Mouse (Mus musculus) brain, embryonic 14.5 days (tissue): ENCODE data around the gene Zfp169. TPM values are rescaled to one million over a fixed set of nuclear protein-coding genes. Genes with fewer than 3 reads are reported as not detected.
A peak's percentile ranks its signal among the peaks of the same experiment; 100 is the strongest.

Source experiments
- DNase-seq: peaks from one replicate; pipeline ENCODE4 v3.0.0-alpha.2; 2011; ENCODE audit warnings: low read depth
- CTCF ChIP-seq: fragments of 200-500 bp; IDR thresholded peaks from 2 replicates; pipeline ENCODE4 v1.5.1; 2012; ENCODE audit warnings: inconsistent platforms, mild to moderate bottlenecking, moderate library complexity, borderline replicate concordance; ENCODE audit not compliant: insufficient read depth, insufficient read length; ENCODE audit errors: extremely low read depth
- POLR2A ChIP-seq: fragments of 200-500 bp; IDR thresholded peaks from 2 replicates; pipeline ENCODE4 v1.6.1; 2012; ENCODE audit warnings: mild to moderate bottlenecking, inconsistent platforms, borderline replicate concordance; ENCODE audit not compliant: poor library complexity, insufficient read depth, insufficient read length, severe bottlenecking; ENCODE audit errors: extremely low read depth
- polyA plus RNA-seq: library from polyadenylated mRNA; depleted of rRNA; stranded (reverse); fragments of >200 nt; gene quantifications from 2 replicates; pipeline ENCODE4 v1.2.3, GENCODE M21; 2012

The Zfp169 gene
- polyA plus RNA-seq, 1 experiment = 13.1 TPM

- no peak for TF ChIP-seq POLR2A
- TF ChIP-seq CTCF = no peak
These were observed 31.1 kb upstream of the Zfp169 start for GRCm38 (mm10) chr13:48544391-48544790.

DNA sequence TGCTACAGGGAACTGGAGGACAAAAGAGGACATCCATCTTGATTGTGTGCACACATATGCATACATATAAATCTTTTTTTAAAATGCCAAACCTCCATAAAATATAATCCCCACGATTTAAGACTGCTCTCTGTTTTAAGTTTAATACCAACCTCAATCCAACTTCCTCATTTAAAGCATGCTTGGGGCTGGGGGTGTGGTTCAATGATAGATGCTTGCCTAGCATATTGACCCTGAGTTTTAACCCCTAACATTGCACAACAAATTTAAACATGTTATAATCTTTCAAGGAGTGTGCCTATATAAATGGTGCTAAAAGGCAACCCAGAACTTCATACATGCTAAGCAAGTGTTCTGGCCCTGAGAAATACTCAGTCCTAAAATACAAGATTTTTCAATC, 27.2 kb upstream of the Zfp169 start:
- no peak for TF ChIP-seq CTCF
- no peak for TF ChIP-seq POLR2A
- no peak for DNase-seq

More at GRCm38 (mm10) chr13:48544391-48544790, 31.1 kb upstream of the Zfp169 start:
- DNase-seq = no peak

GRCm38 (mm10) chr13:48533441-48533840, 20.2 kb upstream of the Zfp169 start:
- no peak for DNase-seq
- TF ChIP-seq CTCF = no peak
- TF ChIP-seq POLR2A = no peak

DNA sequence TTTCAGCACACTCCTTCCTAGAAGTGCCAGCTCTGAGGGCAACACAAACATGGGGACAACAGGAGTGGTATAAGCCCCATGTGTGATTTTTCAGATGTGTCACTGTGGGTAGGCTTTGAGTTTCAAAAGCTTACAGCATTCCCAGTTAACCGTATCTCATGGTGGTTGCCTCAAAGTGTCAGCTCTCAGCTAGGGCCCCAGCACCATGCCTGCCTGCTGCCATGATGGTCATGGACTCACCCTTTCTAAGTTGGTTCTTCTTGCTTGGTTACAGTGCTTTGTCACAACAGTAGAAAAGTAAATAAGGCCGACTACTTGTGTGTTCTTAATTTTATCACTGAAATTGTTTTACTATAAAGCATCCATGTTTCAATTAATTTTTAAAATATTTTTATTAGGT, 18.2 kb upstream of the Zfp169 start:
- no peak for TF ChIP-seq POLR2A
- no peak for TF ChIP-seq CTCF
- DNase-seq = no peak

DNA sequence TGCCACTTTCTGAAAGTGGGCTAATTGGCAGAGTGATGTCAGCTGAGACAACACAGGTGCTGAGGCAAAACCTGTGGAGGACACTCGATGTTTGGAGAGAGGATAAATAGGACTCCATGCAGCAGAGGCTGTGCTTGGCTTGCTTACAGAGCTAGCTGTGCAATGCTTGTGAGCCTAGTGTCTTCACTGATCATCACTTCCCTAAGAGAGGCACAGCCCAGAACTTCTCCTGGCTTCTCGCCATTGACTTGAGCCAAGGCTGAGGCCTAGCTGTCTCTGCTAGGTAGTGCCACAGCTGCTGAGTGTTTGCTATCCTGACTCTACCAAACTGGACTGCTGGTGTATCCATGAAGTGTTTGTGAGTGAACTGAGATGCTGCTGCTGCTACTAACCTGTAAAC, 17.4 kb upstream of the Zfp169 start:
- DNase-seq = no peak
- TF ChIP-seq CTCF (no peak), POLR2A (no peak)

DNA sequence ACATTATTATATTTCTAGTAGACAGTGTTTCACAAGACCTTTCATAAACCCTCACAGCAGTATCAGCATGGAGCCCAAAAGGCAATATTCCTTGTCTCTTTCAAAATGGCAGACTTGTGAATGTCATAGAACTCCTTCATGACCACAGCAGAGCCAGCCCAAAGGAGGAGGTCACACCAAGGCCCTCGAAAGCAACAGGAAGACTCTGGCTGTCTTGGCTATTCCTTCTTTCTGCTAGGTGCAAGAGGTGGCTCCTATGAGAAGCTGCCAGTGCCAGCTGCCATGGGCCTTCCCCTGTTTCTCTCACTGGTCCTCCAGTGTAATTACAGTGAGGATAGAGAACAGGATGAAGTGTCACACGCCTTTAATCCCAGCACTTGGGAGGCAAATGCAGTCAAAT, 15.8 kb upstream of the Zfp169 start:
- TF ChIP-seq CTCF (no peak), POLR2A (no peak)
- DNase-seq = no peak

- peak; percentile 94 for DNase-seq
- TF ChIP-seq CTCF (peak; percentile 81), POLR2A (no peak)
These were observed 15.0 kb upstream of the Zfp169 start for GRCm38 (mm10) chr13:48528123-48528871.

DNA sequence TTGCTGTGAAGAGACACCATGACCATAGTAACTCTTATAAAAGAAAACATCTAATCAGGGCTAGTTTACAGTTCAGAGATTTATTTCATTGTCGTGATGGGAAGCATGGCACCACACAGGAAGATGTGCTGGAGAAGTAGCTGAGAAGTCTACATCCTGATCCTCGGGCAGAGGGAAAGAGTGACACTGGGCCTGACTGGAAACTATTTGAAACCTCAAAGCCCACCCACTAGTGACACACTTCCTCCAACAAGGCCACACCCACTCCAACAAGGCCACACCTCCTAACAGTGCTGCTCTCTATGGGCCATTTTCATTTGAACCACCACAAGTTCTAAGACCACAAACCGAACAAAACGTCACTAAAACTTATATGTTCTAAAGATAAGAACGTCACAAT, 12.5 kb upstream of the Zfp169 start:
- TF ChIP-seq CTCF (no peak), POLR2A (no peak)
- no peak for DNase-seq

DNA sequence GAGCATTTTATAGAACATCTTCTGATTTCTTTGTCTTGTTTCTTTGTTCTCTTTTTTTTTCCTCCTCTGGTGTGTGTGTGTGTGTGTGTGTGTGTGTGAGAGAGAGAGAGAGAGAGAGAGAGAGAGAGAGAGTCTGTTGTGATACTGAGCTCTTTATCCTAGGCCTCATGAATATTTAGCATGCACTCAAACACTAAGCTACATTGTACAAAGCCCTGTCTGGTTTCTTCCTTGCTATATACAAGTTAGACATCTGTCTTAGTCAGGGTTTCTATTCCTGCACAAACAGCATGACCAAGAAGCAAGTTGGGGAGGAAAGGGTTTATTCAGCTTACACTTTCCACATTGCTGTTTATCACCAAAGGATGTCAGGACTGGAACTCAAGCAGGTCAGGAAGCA, 5.9 kb upstream of the Zfp169 start:
- DNase-seq = peak; percentile 14

DNA sequence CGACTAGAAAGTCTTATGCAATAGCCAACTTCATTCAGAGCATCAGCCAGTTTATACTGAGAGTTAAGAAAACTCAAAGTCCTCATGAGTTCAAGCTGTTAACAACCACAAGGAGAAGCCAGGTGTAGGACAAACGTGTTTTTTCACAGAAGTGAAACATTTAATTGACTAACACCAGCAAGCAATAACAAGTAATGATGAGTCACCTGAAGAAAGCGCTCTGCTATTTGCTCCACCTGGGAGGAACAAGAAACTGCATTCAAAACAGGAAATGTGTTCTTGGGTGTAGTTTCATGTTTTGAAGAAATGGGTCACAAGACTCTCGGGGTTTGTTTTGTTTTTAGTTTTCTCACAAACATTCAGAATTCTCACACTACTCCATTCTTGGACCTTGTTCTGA, 2.6 kb upstream of the Zfp169 start:
- no peak for DNase-seq
- no peak for TF ChIP-seq CTCF

- DNase-seq = no peak
- no peak for TF ChIP-seq POLR2A
- TF ChIP-seq CTCF = no peak
These were observed 4.6 kb downstream of the Zfp169 start for GRCm38 (mm10) chr13:48508661-48509060.

DNA sequence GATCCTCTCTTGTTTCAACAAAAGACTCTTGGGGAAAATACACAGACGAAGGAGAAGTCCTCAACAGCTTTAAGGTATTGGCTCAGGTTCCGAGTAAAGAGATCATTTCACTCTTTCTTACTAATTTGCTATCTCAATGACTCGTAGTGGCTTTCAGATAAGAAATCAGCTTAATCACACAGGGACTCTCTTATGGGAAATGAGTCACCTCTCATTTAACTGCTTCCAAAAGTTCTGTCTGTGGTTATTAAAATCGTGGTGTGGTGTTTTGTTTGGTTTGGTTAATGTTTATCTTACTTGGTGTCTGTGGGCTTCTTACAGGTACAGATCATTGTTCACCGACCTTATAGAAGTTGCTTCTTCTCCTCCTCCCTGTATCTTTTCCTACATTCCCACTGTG, 10.8 kb downstream of the Zfp169 start:
- no peak for TF ChIP-seq CTCF
- no peak for TF ChIP-seq POLR2A
- DNase-seq = no peak

- TF ChIP-seq POLR2A = no peak
- TF ChIP-seq CTCF = no peak
- DNase-seq = peak; percentile 75
These were observed 14.6 kb downstream of the Zfp169 start for GRCm38 (mm10) chr13:48498676-48499075.

DNA sequence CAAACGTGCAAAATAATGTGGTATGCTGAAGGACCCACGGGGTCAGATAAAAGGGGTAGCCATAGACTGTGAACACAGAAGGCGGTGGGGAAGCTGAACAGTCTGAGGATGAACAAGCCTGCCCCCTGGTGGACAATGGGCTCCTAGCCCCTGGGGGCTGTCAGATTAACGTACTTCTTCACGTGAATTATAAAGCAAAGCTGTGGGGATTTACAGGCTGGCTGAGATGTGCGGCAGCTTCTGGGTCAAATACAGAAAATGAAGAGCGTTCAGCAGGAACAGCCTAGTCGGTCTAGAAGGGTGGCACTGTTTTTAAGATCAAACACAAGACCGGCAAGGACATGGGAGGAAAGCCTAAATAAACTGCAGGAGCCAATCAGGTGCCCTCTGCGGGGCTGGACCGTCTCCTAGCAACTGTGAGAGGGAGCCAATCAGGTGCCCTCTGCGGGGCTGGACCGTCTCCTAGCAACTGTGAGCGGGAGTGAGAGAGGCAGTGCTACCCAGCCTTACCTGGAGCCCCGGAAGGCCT, 15.5 kb downstream of the Zfp169 start:
- TF ChIP-seq CTCF (peak; percentile 84), POLR2A (no peak)
- peak; percentile 92 for DNase-seq
